Mouse (Mus musculus) CH12.LX (cell line): ENCODE results near the gene Dmtf1. TPM values are rescaled to one million over a fixed set of nuclear protein-coding genes. Genes with fewer than 3 reads are reported as not detected.

Source experiments
- DNase-seq: peaks from one replicate; pipeline ENCODE4 v3.0.0-alpha.2; 2013; ENCODE audit errors: extremely low read depth
- H3K27ac ChIP-seq: 2 replicates; pipeline ENCODE4 v1.5.1; 2012; ENCODE audit warnings: low read depth, mild to moderate bottlenecking, control low read depth, moderate library complexity; ENCODE audit not compliant: insufficient read depth
- H3K27me3 ChIP-seq: replicated peaks from 2 replicates; pipeline ENCODE3; 2012; ENCODE audit warnings: inconsistent platforms
- H3K36me3 ChIP-seq, 2 experiments: replicated peaks in 1 of 2; 2 replicates each; pipeline versions ENCODE3 to v1.6.1; 2012; ENCODE audit warnings: inconsistent platforms in 1 of 2, low read length in 1 of 2, mild to moderate bottlenecking in 1 of 2, mixed read lengths in 1 of 2, moderate library complexity in 1 of 2; ENCODE audit not compliant: control insufficient read depth in 1 of 2, insufficient read depth in 1 of 2
- H3K4me1 ChIP-seq, 2 experiments: 2 replicates each; pipeline ENCODE4 v1.6.1; 2012; ENCODE audit warnings: inconsistent platforms in 1 of 2, moderate library complexity in 1 of 2; ENCODE audit not compliant: insufficient read depth in 2 of 2, control insufficient read depth in 1 of 2
- H3K4me2 ChIP-seq: 2 replicates; pipeline ENCODE4 v1.6.1; 2012; ENCODE audit warnings: low read depth, mild to moderate bottlenecking, control low read depth; ENCODE audit not compliant: poor library complexity, insufficient read depth, severe bottlenecking
- H3K4me3 ChIP-seq, 3 experiments: fragments of 150-350 bp in 1 of 3; sonication (generic) in 1 of 3; replicated peaks in 1 of 3; 2 replicates each; pipeline versions ENCODE3 to v1.5.1; 2011 to 2012; ENCODE audit warnings: low read depth in 2 of 3, low read length in 2 of 3, mild to moderate bottlenecking in 2 of 3, moderate library complexity in 2 of 3, control low read depth in 1 of 3, improper control_type of control experiment in 1 of 3, inconsistent platforms in 1 of 3, mixed read lengths in 1 of 3; ENCODE audit not compliant: poor library complexity in 1 of 3
- H3K79me2 ChIP-seq: replicated peaks from 2 replicates; pipeline ENCODE4 v1.6.1; 2012; ENCODE audit warnings: mild to moderate bottlenecking, moderate library complexity; ENCODE audit not compliant: control insufficient read depth, poor library complexity, insufficient read depth, severe bottlenecking; ENCODE audit errors: extremely low read depth
- H3K9ac ChIP-seq: 2 replicates; pipeline ENCODE4 v1.6.1; 2012; ENCODE audit warnings: low read depth, mild to moderate bottlenecking, control low read depth, moderate library complexity; ENCODE audit not compliant: insufficient read depth
- H3K9me3 ChIP-seq: replicated peaks from 2 replicates; pipeline ENCODE3; 2012; ENCODE audit warnings: low read length, inconsistent platforms, mixed read lengths
- BHLHE40 ChIP-seq: IDR thresholded peaks from 2 replicates; pipeline ENCODE4 v1.6.1; 2011; ENCODE audit warnings: mild to moderate bottlenecking, low read depth, low read length, improper control_type of control experiment
- CHD1 ChIP-seq: IDR thresholded peaks from 2 replicates; pipeline ENCODE4 v1.6.1; 2012; ENCODE audit warnings: low read depth, low read length, improper control_type of control experiment, inconsistent platforms
- CHD2 ChIP-seq: IDR thresholded peaks from 2 replicates; pipeline ENCODE4 v1.6.1; 2011; ENCODE audit warnings: low read length, improper control_type of control experiment
- ELF1 ChIP-seq: IDR thresholded peaks from 2 replicates; pipeline ENCODE4 v1.6.1; 2014; ENCODE audit warnings: low read depth, mild to moderate bottlenecking, inconsistent platforms, low read length, improper control_type of control experiment
- EP300 ChIP-seq: IDR thresholded peaks from 2 replicates; pipeline ENCODE4 v1.6.1; 2011; ENCODE audit warnings: low read length, improper control_type of control experiment
- ETS1 ChIP-seq: conservative IDR thresholded peaks from 2 replicates; pipeline ENCODE4 v1.6.1; 2012; ENCODE audit warnings: low read depth, mild to moderate bottlenecking, inconsistent platforms, low read length, improper control_type of control experiment, moderate library complexity
- GABPA ChIP-seq: IDR thresholded peaks from 2 replicates; pipeline ENCODE4 v1.6.1; 2012; ENCODE audit warnings: low read depth, low read length, improper control_type of control experiment, inconsistent platforms; ENCODE audit not compliant: insufficient replicate concordance
- HCFC1 ChIP-seq: IDR thresholded peaks from 2 replicates; pipeline ENCODE4 v1.6.1; 2012; ENCODE audit warnings: low read depth, mild to moderate bottlenecking, inconsistent platforms, low read length, improper control_type of control experiment
- MAFK ChIP-seq: IDR thresholded peaks from 2 replicates; pipeline ENCODE4 v1.6.1; 2011; ENCODE audit warnings: low read length, improper control_type of control experiment; ENCODE audit not compliant: insufficient replicate concordance
- MAX ChIP-seq: IDR thresholded peaks from 2 replicates; pipeline ENCODE4 v1.6.1; 2011; ENCODE audit warnings: low read length, improper control_type of control experiment
- PAX5 ChIP-seq: IDR thresholded peaks from 2 replicates; pipeline ENCODE4 v1.6.1; 2012; ENCODE audit warnings: low read length, inconsistent platforms, mixed read lengths
- RAD21 ChIP-seq: IDR thresholded peaks from 2 replicates; pipeline ENCODE4 v1.6.1; 2011; ENCODE audit warnings: low read depth, mild to moderate bottlenecking, low read length, improper control_type of control experiment, moderate library complexity
- TBP ChIP-seq: conservative IDR thresholded peaks from 2 replicates; pipeline ENCODE4 v1.6.1; 2011; ENCODE audit warnings: low read depth, low read length, improper control_type of control experiment
- ZKSCAN1 ChIP-seq: IDR thresholded peaks from 2 replicates; pipeline ENCODE4 v1.6.1; 2012; ENCODE audit warnings: low read depth, inconsistent platforms, low read length, improper control_type of control experiment, borderline replicate concordance
- ZMIZ1 ChIP-seq: IDR thresholded peaks from 2 replicates; pipeline ENCODE4 v1.6.1; 2012; ENCODE audit warnings: low read depth, mild to moderate bottlenecking, inconsistent platforms, low read length, improper control_type of control experiment
- dilution Hi-C: fragments of 300-500 bp; cut with MboI; formaldehyde crosslinking; loops from 2 replicates; pipeline ENCODE4 v1.14.3; 2020; ENCODE audit warnings: low sequenced_read_pairs; ENCODE audit not compliant: extremely low pct_unique_long_range_greater_than_20kb, extremely low pct_ligation_motif_present
- in situ Hi-C: fragments of 300-500 bp; cut with MboI; formaldehyde crosslinking; loops from 3 replicates; pipeline ENCODE4 v1.14.3; 2019; ENCODE audit warnings: low sequenced_read_pairs, low pct_ligation_motif_present, low pct_unique_long_range_greater_than_20kb, mixed read lengths
- polyA plus RNA-seq: library from polyadenylated mRNA; unstranded; fragments of >175 nt; gene quantifications from 2 replicates; pipeline ENCODE4 v1.2.1, GENCODE M21; 2012; ENCODE audit warnings: low read depth; ENCODE audit not compliant: insufficient read length
- total RNA-seq, 2 experiments: library from RNA; depleted of rRNA; stranded (reverse); fragments of 300-350 nt in 1 of 2; fragments of >200 nt in 1 of 2; gene quantifications; 2 replicates each; pipeline ENCODE4 v1.2.3; 2012 to 2014

Dmtf1 gene
- total and polyA plus RNA-seq, 3 experiments: 18.1 to 36.8 (median 30.6) TPM

DNA sequence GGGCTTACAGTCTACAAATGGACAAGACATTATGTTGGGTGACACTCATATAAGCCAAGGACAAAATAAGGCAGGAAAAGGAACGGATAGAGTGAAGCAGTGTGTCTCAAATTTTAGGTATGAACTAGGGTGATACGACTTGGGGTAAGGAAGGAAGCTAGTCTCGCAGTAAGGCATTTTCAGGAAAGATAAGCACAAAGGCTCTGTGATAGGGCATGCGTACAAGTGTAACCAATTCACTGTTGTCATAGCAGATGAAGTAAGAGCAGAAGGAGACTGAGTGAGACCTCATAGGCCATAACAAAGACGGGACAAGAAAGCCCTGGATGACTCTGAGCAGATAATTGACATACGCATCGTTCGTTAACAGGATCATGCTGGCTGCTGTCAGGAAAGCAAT lies 20.9 kb downstream of the Dmtf1 start:
- Histone ChIP-seq H3K4me3 (no peak overlapping the region), H3K27ac (no peak overlapping the region), H3K36me3 (peaks cover 43 to 75% of the 10 kb centered on the region in 2 experiments), H3K79me2 (no peaks in the 10 kb centered on the region; the same call in 1 of the 2 replicates), H3K9ac (no peak overlapping the region), H3K4me1 (no peaks in the 10 kb centered on the region), H3K4me2 (no peak overlapping the region), H3K27me3 (no peaks in the 10 kb centered on the region), H3K9me3 (no peaks in the 10 kb centered on the region)
- TF ChIP-seq TBP: no peak
- no peak for TF ChIP-seq ELF1
- TF ChIP-seq ETS1: no peak
- TF ChIP-seq GABPA: no peak
- TF ChIP-seq MAFK: no peak
- TF ChIP-seq PAX5: no peak
- no peak for TF ChIP-seq ZKSCAN1
- no peak for TF ChIP-seq CHD2
- TF ChIP-seq EP300: no peak
- TF ChIP-seq ZMIZ1: no peak
- no peak for TF ChIP-seq HCFC1
- in situ Hi-C loops: no loop called here
- dilution Hi-C loops: no loop called here
- DNase-seq: no peak

DNA sequence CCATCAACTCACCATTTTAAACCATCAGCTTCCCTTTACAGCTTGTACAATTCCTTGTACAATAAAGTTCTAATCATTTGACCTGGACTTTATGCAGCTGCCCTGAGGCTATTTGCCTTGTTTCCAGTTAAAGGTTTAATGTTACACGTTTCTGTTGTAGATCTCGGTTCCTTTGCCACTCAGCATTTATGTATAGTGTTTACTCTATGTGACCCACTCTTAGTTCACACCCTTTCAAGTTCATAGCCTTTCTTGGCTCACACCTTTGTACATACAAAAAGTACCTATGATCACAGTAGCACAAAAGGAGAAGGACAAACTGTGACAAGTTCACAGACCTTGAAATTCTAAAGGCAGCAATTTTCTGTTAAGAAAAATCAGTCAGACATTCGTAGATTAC lies 26.0 kb downstream of the Dmtf1 start:
- H3K27me3 ChIP-seq: no peaks in the 10 kb centered on the region
- H3K79me2 ChIP-seq: no peaks in the 10 kb centered on the region; the same call in 1 of the 2 replicates
- no peak overlapping the region for H3K9ac ChIP-seq
- in situ Hi-C loops: no loop called here
- peaks cover 43 to 75% of the 10 kb centered on the region in 2 experiments for H3K36me3 ChIP-seq
- H3K27ac ChIP-seq: no peak overlapping the region
- TF ChIP-seq ELF1 (no peak), MAX (no peak), EP300 (no peak), PAX5 (no peak), GABPA (no peak), CHD1 (no peak), RAD21 (no peak), BHLHE40 (no peak)
- no peaks in the 10 kb centered on the region for H3K9me3 ChIP-seq
- H3K4me2 ChIP-seq: no peak overlapping the region
- no peaks in the 10 kb centered on the region for H3K4me1 ChIP-seq
- dilution Hi-C loops: no loop called here
- DNase-seq: no peak
- no peak overlapping the region for H3K4me3 ChIP-seq
